Mouse (Mus musculus) small intestine, adult 2 months (tissue): ENCODE results near the gene Gm42878.

ENCODE experiments used
- CTCF ChIP-seq: fragments of 200-500 bp; IDR thresholded peaks from 2 replicates; pipeline ENCODE4 v1.5.1; 2012; ENCODE audit warnings: low read depth, mild to moderate bottlenecking, control low read depth, inconsistent platforms, low read length, moderate library complexity, mixed read lengths; ENCODE audit not compliant: insufficient replicate concordance, insufficient read length; ENCODE audit errors: extremely low read depth
- POLR2A ChIP-seq: fragments of 200-500 bp; IDR thresholded peaks from 2 replicates; pipeline ENCODE4 v1.6.1; 2012; ENCODE audit warnings: low read depth, mild to moderate bottlenecking, control low read depth, inconsistent platforms, low read length, moderate library complexity

DNA sequence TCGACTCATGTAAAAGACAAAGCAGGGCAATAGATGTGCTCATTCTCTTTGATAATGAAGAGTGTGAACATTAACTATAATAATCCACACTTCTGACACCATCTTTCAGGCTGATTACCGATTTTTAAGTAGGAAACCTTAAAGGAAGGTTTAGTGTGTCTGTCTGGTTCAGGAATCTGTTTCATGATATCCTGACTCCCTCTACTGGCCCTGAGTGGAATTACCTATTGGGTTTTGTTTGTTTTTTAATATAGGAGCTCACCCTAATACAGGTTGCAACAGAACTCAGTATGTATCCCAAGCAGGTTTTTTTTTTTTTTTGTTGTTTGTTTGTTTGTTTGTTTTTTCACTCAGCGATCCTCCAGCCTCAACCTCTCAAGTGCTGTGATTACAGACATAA, 67.6 kb downstream of the Gm42878 start:
- TF ChIP-seq CTCF (no peak), POLR2A (no peak)
